Mouse (Mus musculus) cerebellum, adult 18-20 months (tissue): ENCODE data around the gene Morn3.

Experiments
- DNase-seq, 2 experiments: peaks; one replicate each; pipeline ENCODE4 v3.0.0; 2021

The Morn3 gene

GRCm38 (mm10) chr5:123059757-123060520 lies 13.1 kb upstream of the Morn3 start:
- peak; percentile 43 to 53 for DNase-seq

DNA sequence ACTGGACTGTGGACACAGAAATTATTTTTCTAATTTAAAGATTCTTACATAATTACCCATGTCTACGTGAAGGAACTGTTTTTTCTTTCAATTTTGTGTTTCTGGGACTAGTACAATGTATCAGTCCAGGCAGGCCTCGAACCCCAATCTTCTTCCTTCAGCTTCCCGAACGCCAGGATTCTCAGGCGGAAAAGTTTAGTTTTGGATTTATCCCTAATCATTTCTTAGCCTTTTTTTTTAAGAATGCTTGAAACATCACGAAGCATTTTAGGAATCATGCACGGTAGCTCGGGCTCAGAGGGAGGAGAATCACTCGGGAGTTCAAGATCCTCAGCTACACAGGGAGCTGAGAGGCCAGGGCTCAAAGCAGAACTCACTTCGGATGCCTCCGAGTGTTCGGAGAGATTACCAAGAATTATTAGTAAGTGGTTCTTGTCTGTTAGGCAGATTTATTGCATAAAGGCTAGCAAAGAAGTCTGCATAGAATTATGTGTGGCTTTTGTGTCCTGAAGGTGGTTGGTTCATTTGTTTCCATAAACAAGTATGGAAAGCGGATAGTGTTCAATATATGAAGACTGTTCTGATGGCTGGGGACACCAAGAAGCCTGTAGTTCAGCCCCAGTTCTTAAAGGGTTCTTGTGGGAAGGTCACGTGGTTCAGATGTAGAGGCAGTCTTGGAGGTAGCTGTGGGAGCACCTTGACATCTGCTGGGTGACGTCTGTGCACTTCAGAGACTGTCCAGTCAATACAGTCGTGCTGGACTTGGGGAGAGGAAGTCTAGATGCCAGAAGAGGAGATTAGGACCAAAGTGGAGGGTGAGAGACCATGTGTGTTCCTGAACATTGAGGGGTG lies 11.7 kb upstream of the Morn3 start:
- no peak for DNase-seq

GRCm38 (mm10) chr5:123057366-123058250 lies 10.8 kb upstream of the Morn3 start:
- peak; percentile 99 to 100 for DNase-seq

GRCm38 (mm10) chr5:123051736-123052135 lies 4.9 kb upstream of the Morn3 start:
- no peak for DNase-seq

DNA sequence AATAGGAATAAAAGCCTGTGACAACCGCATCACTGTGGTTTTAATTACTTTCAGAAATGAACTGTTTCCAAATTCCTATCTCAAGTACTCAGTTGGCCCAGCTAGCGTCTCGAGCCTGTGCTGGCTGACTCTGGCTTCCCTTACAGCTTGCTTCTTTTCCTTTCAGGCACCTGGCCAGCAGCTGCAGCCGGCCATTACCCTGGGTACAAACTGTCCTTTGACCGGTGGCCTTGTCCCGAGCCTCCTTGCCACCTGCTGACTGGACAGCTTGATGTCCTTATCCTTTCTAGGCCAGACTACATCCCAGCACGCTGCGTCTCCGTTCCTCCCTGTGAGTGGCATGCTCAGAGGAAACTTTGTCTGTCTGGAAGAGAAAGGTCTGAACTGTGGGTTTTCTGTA lies 4.1 kb upstream of the Morn3 start:
- peak; percentile 45 for DNase-seq

DNA sequence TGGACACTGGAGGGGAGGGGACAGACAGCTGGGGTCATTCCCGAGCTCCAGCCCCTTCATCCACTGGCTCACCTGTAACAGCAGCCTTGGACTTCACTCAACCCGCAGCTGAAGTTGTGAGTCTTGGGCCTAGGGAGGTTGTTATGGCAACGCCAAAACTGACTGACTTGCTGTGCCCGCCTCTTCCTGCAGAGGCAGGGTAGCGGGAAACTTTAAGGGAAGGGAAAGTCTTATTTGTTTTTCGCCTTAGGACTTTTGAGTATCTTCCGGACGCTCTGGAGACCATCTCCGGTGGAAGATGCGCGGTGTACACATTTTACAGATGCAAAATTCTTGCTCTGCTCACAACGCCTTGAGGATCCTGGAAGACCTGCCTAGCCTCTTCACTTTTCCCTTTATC lies 2.5 kb upstream of the Morn3 start:
- DNase-seq, result no peak

DNA sequence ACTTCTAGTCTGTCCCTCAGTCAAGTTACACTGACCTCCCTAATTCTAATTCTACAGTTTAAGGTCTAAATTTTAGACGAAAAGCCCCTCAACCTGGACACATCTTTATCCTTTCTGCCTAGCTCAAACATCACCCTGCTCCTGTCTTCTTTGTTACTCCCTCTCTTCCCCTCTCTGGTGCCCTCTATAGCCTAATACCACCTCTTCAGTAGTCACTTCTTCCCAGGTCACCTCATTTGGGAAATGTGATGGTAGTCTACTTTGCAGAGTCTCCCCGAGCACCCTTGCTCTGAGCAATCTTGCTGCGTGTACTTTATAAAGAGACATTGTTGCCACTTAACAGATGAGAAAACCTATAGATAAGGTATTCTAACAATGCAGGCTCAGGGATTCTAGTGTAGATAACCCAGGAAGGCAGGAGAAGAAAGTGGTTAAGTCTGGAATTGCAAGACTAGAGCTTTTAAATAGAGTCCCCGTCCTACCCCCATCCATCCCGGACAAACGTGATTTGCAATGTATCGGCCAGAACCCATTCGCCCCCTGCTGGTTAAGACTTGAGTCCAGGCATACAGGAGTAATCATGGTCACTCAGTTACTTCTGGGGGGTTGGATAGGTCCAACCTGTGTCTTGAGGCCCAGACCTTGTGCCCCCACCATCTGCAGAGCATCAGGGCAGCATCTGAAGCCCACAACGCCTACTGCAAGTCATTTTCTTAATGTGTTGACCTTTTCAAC lies 1.1 kb downstream of the Morn3 start:
- DNase-seq, result peak; percentile 56 to 57

DNA sequence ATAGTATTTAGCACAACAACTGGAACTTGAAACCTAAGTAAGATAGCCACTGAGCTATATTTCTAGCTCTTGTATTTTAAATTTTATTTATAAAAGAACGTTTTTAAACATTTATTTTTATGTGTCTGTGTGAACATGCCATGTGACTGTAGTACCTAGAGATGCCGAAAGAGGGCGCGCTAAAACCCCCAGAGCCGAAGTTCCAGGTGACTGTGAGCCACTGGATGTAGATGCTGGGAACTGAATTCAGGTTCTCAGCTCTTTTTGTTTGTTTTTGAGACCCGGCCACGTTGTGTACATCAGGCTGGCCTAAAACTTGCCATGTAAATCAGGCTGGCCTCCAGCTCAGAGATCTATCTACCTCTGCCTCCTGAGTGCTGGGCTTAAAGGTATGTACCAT lies 3.0 kb downstream of the Morn3 start:
- DNase-seq, result peak; percentile 25 to 36

- DNase-seq, result no peak
Measured at GRCm38 (mm10) chr5:123040796-123041195, 6.0 kb downstream of the Morn3 start.

DNA sequence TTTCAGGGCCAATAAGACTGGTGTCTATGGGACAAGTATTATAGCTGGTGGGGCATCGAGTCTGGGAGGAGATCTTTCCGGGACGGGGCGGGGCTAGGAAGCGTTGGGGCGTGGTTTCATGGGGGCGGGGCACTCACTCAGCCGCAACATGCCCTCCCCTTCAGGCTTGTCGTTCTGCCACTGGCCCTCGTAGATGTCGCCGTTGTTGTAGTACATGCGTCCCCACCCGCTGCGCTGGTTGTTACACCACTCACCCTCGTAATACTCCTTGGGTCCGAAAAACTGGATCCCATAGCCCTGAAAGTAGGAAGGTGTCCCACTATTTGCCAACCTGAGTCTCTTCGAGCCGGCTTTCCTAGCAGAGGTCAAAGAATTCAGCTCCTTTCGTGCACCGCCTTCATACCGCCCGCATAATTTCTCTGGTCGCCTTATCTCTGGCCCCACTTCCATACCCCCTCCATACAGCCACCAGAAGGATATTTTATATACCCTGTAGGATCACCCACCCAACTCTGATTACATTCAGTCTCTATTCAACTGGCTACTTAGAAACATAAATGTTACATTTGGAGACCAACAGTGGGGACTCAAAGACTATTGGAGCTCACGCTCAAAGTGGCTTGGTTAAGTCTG lies 7.6 kb downstream of the Morn3 start:
- DNase-seq, result peak in 1 of 2 experiments; percentile 22

DNA sequence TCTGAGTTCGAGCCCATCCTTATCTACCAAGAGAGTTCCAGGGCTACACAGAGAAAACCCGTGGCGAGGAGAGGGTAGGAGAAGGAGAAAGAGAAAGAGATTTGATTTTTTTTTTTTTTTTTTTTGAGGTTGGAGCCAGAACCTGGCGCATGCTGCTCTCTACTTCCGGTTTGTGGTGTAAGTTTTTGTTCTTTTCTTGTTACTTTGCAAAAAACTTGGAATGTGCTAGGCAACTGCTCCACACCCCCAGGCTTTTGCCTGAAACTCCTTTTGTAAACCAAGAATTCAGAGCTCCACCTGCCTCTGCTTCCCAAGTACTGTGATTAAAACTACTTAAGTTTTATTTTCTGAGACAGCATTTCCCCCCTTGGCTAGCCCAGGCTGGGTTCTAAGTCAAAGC lies 8.7 kb downstream of the Morn3 start:
- DNase-seq, result no peak

- DNase-seq, result no peak
Measured at GRCm38 (mm10) chr5:123035564-123035963, 11.3 kb downstream of the Morn3 start.

- no peak for DNase-seq
Measured at GRCm38 (mm10) chr5:123035089-123035488, 11.7 kb downstream of the Morn3 start.

DNA sequence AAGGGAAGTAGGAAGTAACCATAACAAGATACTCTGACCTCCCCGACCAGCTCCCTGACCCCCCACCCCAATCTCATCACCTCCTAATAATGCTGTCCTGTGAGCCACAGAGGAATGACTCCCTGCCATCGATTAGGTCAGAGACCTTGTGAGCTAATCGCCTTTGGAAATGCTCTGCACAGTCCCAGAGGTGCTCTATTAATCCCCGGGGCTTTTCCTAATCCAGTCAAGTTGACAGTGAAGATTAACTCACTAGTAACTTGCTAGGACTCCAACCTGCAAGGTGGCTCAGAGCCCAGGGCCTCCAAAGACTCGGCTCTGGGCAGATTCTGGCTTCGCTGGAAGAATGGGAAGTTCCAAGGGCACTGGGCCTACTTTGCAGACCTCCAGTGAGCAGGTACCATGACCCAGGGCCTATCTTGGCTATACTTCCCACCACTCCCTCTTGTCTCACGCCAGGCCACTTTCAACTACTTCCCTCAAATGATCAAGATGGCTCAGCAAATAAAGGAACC lies 13.1 kb downstream of the Morn3 start:
- no peak for DNase-seq

- no peak for DNase-seq
Measured at GRCm38 (mm10) chr5:123031312-123031711, 15.5 kb downstream of the Morn3 start.

DNA sequence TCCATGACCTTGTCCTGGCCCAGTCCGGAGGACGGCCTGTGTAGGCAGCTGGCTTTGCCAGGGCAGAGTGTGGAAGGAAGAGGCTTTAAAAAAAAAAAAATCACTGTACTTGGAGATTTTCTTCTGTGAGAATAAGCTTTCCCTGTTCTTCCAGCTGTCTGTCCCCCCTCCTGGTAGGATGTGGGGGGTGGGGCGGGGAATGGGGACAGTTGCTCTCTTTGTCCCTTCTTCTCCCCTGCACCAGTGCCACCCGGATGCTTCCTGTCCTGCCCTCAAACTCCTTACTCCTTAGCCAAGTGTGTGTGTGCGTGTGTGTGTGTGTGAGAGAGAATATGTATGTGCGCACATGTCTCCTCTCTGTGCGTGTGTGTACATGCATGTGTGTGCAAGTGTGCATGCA lies 17.1 kb downstream of the Morn3 start:
- DNase-seq, result no peak

GRCm38 (mm10) chr5:123027436-123027835 lies 19.4 kb downstream of the Morn3 start:
- no peak for DNase-seq

DNA sequence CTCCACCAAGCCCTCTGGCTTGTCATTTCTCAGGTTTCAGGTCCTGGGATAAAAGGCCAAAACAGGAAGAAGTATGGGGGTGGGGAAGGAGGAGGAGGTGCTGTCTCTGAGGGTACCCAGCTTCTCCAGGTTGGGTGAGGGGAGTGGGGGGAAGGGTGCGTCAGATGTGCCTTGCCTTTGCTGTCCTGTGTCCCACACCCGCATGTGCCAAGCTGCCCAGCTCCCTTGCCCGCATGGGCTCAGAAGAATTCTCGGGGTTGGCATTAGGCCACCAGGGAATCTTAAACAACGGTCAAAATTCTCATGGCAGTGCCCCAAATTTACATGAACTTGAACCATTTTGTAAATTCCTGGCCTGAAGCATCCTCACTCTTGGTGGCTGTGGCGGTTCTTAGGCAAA lies 20.4 kb downstream of the Morn3 start:
- no peak for DNase-seq

GRCm38 (mm10) chr5:123024965-123025573 lies 21.7 kb downstream of the Morn3 start:
- no peak for DNase-seq

GRCm38 (mm10) chr5:123024312-123024711 lies 22.5 kb downstream of the Morn3 start:
- DNase-seq, result no peak

DNA sequence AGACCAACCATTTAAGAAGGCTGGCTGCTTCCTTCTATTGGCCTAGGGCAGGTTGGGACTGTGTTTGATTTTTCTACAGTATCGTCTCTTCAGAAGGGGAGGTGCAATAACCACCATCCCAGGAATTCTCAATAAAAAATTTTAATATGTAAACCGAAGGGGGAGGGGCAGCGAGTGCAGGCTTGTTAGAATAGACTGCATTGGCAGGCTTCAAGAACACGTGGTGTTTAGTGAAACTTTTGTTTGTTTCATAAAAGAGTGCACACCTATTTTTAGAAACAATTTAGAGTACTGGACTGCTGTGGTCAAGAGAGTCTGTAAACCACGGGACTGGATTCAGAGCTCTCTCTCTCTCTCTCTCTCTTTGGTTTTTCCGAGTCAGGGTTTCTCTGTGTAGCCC lies 23.8 kb downstream of the Morn3 start:
- no peak for DNase-seq
